Mouse (Mus musculus) lung, postnatal 0 days (tissue): ENCODE measurements around the gene Fscn1. TPM values are rescaled to one million over a fixed set of nuclear protein-coding genes. Genes with fewer than 3 reads are reported as not detected.

Experiments
- ATAC-seq: fragments of 200-750 bp; cut with Nextera tagmentation; 2 replicates; pipeline ENCODE4 v1.8.0; 2017; ENCODE audit warnings: moderate library complexity
- DNase-seq: peaks from one replicate; pipeline ENCODE4 v3.0.0-alpha.2; 2016; ENCODE audit warnings: low spot score
- H3K27ac ChIP-seq: fragments of 300-500 bp; sonication (generic); 2 replicates; pipeline ENCODE4 v1.5.1; 2014; ENCODE audit warnings: antibody characterized with exemption, mild to moderate bottlenecking, low read length, mixed read lengths
- H3K27me3 ChIP-seq: fragments of 300-500 bp; sonication (generic); replicated peaks from 2 replicates; pipeline ENCODE4 v1.6.1; 2014; ENCODE audit warnings: low read length, mixed read lengths; ENCODE audit not compliant: insufficient read depth
- H3K36me3 ChIP-seq: fragments of 300-500 bp; sonication (generic); 2 replicates; pipeline ENCODE4 v1.6.1; 2014; ENCODE audit warnings: low read length, mixed read lengths; ENCODE audit not compliant: insufficient read depth
- H3K4me1 ChIP-seq: fragments of 300-500 bp; sonication (generic); 2 replicates; pipeline ENCODE4 v1.6.1; 2014; ENCODE audit warnings: antibody characterized with exemption, low read depth, low read length, mixed read lengths; ENCODE audit not compliant: insufficient read depth
- H3K4me2 ChIP-seq: fragments of 300-500 bp; sonication (generic); replicated peaks from 2 replicates; pipeline ENCODE4 v1.6.1; 2014; ENCODE audit warnings: low read depth, mild to moderate bottlenecking, low read length, moderate library complexity, mixed read lengths
- H3K4me3 ChIP-seq: fragments of 300-500 bp; sonication (generic); 2 replicates; pipeline ENCODE4 v1.5.1; 2014; ENCODE audit warnings: low read depth, low read length
- H3K9ac ChIP-seq: fragments of 300-500 bp; sonication (generic); replicated peaks from 2 replicates; pipeline ENCODE4 v1.6.1; 2014; ENCODE audit warnings: low read depth, mild to moderate bottlenecking
- H3K9me3 ChIP-seq: fragments of 300-500 bp; sonication (generic); 2 replicates; pipeline ENCODE4 v1.6.1; 2016; ENCODE audit warnings: low read length, mixed read lengths
- CTCF ChIP-seq: IDR thresholded peaks from 2 replicates; pipeline ENCODE4 v1.5.1; 2016; ENCODE audit warnings: antibody characterized with exemption, mild to moderate bottlenecking
- EP300 ChIP-seq: IDR thresholded peaks from 2 replicates; pipeline ENCODE4 v1.6.1; 2016; ENCODE audit warnings: antibody characterized with exemption, mild to moderate bottlenecking, control low read depth
- WGBS: fragments of 180-500 bp; shearing (Covaris S2); extraction: QIAGEN DNeasy Blood & Tissue Kit; methylation state at CpG from one replicate; pipeline ENCODE4 v1.1.7; 2014; 5-methylcytosine and 5-hydroxymethylcytosine counted together
- polyA plus RNA-seq: library from polyadenylated mRNA; unstranded; fragments of >200 nt; fragmentation: Nextera tagmentation; extraction: Ambion mirVana; gene quantifications from 2 replicates; pipeline ENCODE4 v1.2.1, GENCODE M21; 2015

The Fscn1 gene
- polyA plus RNA-seq, 1 experiment from 2014 or later = 69.1 TPM

DNA sequence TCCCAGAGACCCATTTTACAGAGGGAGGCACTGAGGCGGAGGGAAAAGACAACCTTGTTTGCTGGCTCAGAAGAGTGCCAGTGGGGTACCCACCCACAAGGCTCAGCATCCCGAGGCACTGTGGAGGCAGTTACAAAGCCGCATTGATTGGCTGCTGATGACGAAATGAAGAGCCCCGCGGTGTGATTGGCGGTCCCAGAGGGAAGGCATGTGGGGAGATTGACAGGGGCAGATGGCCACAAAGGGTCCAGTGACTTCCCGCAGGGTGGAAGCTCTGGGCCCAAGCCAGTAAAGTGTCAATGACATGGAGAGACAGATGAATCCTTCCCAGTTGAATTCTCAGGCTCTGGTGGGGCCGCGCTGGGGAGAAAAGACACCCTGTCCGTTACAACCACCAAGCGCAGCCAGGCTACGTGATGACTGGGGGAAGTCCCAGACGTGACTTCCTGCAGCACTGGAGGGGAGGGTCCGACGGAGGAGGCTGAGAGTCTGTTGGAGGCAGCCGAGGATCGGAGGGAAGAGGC lies 14.5 kb downstream of the Fscn1 start:
- WGBS = 18% methylated on average over 18 of the region's 18 CpGs
- Histone ChIP-seq H3K4me1 (0 out of 2 replicates have a peak, but pooled peaks cover 3% of the 10 kb centered on the region), H3K9ac (no peak overlapping the region), H3K9me3 (no peaks in the 10 kb centered on the region), H3K4me3 (no peak overlapping the region), H3K27ac (no peak overlapping the region), H3K36me3 (peaks cover 14% of the 10 kb centered on the region; the same call in 1 of the 2 replicates), H3K27me3 (no peaks in the 10 kb centered on the region), H3K4me2 (0 out of 2 replicates have a peak overlapping the region, but pooled peaks have one; percentile 6)
- DNase-seq = peak; percentile 80
- TF ChIP-seq CTCF (no peak), EP300 (no peak)
- peak; percentile 79 for ATAC-seq

DNA sequence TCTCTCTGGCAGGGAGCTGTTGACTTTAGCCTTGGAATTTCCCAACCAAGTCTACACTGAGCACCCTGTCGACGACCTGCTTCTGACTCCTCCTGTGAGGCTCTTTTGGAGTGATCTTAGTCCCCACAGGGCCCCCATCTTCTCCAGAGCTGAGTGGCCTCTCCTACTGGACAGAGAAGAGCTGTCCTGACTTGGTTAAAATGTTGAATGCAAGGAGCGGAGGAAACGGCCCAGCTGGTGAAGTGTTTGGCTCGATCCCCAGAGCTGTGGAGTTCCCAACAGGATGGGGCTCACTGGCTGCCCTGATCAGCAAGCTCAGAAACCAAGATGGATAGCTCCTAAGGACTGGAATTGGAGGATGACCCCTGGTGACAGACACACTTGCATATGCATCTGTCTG lies 16.4 kb downstream of the Fscn1 start:
- ATAC-seq (peak; percentile 79), DNase-seq (peak; percentile 85)
- H3K4me3 ChIP-seq = no peak overlapping the region
- no peaks in the 10 kb centered on the region for H3K27me3 ChIP-seq
- H3K36me3 ChIP-seq = no peaks in the 10 kb centered on the region
- H3K4me2 ChIP-seq = no peak overlapping the region
- peak; percentile 29 for TF ChIP-seq CTCF
- TF ChIP-seq EP300 = no peak
- H3K9ac ChIP-seq = no peak overlapping the region
- H3K4me1 ChIP-seq = 0 out of 2 replicates have a peak, but pooled peaks cover 3% of the 10 kb centered on the region
- 10% methylated on average over 5 of the region's 5 CpGs for WGBS
- H3K27ac ChIP-seq = peak overlapping the region; percentile 38; the same call in 1 of the 2 replicates
- no peaks in the 10 kb centered on the region for H3K9me3 ChIP-seq

DNA sequence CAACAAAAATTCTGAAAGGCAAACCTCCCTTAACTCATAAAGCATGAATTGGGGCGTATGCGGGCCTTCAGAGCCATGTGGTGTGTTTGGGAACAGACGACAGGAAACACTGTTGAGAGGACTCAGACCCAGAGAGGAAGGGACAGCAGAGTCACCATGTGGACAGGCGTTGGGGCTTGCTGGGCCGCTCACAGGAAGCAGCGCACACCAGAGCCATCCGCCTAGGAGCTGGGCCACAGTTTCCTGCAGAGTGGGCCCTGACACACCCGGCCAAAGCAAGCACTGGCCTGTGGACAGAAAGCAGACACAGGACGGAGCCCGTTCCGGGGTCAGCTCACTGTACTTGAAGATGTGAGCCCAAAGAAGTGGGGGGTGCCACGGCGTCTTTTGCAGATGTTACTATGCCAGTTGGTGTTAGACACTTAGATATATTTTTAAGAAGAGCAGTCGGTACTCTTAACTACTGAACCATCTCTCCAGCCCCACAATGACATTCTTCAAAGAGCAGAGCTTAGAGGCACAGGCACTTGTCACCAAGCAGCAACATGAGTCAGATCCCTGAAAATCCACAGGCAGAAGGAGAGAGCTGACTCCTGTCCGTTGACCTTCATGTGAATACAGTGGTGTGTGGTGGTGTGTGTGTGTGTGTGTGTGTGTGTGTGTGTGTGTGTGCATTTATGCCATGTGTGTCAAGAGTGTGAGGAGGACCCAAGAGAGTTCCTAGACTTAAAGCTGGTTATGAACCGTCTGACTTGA lies 22.1 kb downstream of the Fscn1 start:
- DNase-seq (peak; percentile 56), ATAC-seq (peak; percentile 93)
- no peak overlapping the region for H3K4me2 ChIP-seq
- no peaks in the 10 kb centered on the region for H3K9me3 ChIP-seq
- H3K27me3 ChIP-seq = no peaks in the 10 kb centered on the region
- no peak overlapping the region for H3K27ac ChIP-seq
- 51% methylated on average over 16 of the region's 16 CpGs for WGBS
- no peaks in the 10 kb centered on the region for H3K36me3 ChIP-seq
- H3K9ac ChIP-seq = no peak overlapping the region
- H3K4me1 ChIP-seq = no peaks in the 10 kb centered on the region
- no peak overlapping the region for H3K4me3 ChIP-seq
- no peak for TF ChIP-seq CTCF
- TF ChIP-seq EP300 = no peak

DNA sequence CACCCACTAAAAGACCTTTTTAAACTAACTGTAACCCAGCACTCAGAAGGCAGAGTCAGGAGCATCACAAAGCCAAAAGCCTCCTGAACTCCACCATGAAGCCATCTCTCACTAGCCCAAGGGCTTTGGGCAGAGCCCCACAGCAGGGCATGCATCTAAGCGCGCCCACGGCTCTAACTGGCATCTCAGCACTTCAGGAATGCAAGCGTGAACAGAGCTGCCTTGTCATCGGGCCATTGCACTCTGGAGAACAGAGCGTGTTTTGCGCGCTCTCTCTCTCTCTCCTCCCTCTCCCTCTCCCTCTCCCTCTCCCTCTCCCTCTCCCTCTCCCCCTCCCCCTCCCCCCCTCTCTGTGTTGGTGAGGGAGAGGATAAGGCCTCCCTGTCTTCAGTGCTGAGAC lies 23.0 kb downstream of the Fscn1 start:
- H3K36me3 ChIP-seq = no peaks in the 10 kb centered on the region
- H3K27me3 ChIP-seq = no peaks in the 10 kb centered on the region
- H3K9me3 ChIP-seq = no peaks in the 10 kb centered on the region
- no peak for ATAC-seq
- H3K4me2 ChIP-seq = no peak overlapping the region
- no peaks in the 10 kb centered on the region for H3K4me1 ChIP-seq
- H3K4me3 ChIP-seq = no peak overlapping the region
- H3K27ac ChIP-seq = no peak overlapping the region
- no peak for TF ChIP-seq EP300
- no peak for TF ChIP-seq CTCF
- DNase-seq = no peak
- H3K9ac ChIP-seq = no peak overlapping the region
- WGBS = 68% methylated on average over 8 of the region's 8 CpGs

DNA sequence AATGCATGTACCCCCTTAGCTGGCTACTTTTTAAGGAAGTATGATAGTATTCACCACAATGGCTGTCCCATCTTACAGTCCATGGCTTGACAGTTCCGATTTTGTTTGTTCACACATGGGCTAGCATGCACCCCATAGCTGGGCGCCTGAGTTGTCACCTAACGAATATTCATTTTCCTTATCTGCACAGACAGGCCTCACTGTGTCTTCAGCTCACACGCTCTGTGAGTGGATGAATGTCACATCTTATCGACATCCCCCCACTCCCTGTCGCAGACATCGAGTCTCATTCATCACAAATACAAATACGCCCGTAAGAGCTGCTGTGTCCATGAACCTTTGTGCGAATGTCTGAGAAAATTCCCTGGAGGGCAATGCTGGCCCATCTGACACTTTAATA lies 24.1 kb downstream of the Fscn1 start:
- Histone ChIP-seq H3K27me3 (no peaks in the 10 kb centered on the region), H3K4me2 (no peak overlapping the region), H3K4me1 (no peaks in the 10 kb centered on the region), H3K36me3 (no peaks in the 10 kb centered on the region), H3K4me3 (no peak overlapping the region), H3K9ac (no peak overlapping the region), H3K27ac (no peak overlapping the region), H3K9me3 (no peaks in the 10 kb centered on the region)
- WGBS = 82% methylated on average over 10 of the region's 10 CpGs
- ATAC-seq (no peak), DNase-seq (no peak)
- TF ChIP-seq EP300 (no peak), CTCF (no peak)

DNA sequence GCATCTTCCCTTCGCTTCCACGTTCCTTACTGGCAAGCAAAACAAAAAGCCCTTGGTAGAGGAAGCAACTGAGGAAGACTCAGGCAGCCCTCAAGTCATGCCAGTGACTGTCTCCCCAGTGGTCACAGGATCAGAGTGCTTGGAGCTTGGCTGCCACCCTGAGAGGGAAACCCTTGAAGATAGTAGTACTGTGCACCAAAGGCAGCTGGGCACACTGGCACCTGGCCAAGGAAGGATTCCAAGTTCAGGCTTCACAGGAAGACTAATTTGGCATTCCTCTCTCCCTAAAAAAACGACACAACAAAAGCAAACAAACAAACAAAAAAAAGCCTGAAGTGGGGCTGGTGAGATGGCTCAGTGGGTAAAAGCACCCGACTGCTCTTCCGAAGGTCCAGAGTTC lies 28.4 kb downstream of the Fscn1 start:
- ATAC-seq (no peak), DNase-seq (no peak)
- no peaks in the 10 kb centered on the region for H3K36me3 ChIP-seq
- no peaks in the 10 kb centered on the region for H3K4me1 ChIP-seq
- no peak for TF ChIP-seq EP300
- TF ChIP-seq CTCF = no peak
- no peaks in the 10 kb centered on the region for H3K27me3 ChIP-seq
- H3K27ac ChIP-seq = no peak overlapping the region
- no peaks in the 10 kb centered on the region for H3K9me3 ChIP-seq
- H3K4me3 ChIP-seq = no peak overlapping the region
- 71% methylated on average over 5 of the region's 5 CpGs for WGBS
- no peak overlapping the region for H3K9ac ChIP-seq
- H3K4me2 ChIP-seq = no peak overlapping the region
